Mouse (Mus musculus) E14TG2a.4 (cell line): ENCODE measurements around the gene Mapk8ip1.

Experiments used
- CTCF ChIP-seq: conservative IDR thresholded peaks from 2 replicates; pipeline ENCODE4 v1.5.1; 2014; ENCODE audit warnings: low read length
- NANOG ChIP-seq: IDR thresholded peaks from 2 replicates; pipeline ENCODE4 v1.6.1; 2014; ENCODE audit warnings: borderline replicate concordance, low read length, mixed read lengths
- POU5F1 ChIP-seq: IDR thresholded peaks from 2 replicates; pipeline ENCODE4 v1.6.1; 2014; ENCODE audit warnings: low read length, borderline replicate concordance

- TF ChIP-seq CTCF (no peak), POU5F1 (no peak), NANOG (no peak)
Measured at GRCm38 (mm10) chr2:92433578-92434374, 32.7 kb upstream of the Mapk8ip1 start, which contains the start of gene Cry2.
